Mouse (Mus musculus) testis, adult 2 months (tissue): ENCODE results near the gene Fam169b.

Experiments used
- CTCF ChIP-seq: fragments of 200-500 bp; IDR thresholded peaks from 2 replicates; pipeline ENCODE4 v1.5.1; 2012; ENCODE audit warnings: low read depth, mild to moderate bottlenecking, inconsistent platforms, low read length, moderate library complexity; ENCODE audit not compliant: control insufficient read depth, insufficient read depth, insufficient replicate concordance
- POLR2A ChIP-seq: fragments of 200-500 bp; IDR thresholded peaks from 2 replicates; pipeline ENCODE4 v1.6.1; 2012; ENCODE audit warnings: low read depth, mild to moderate bottlenecking, inconsistent platforms, low read length, moderate library complexity; ENCODE audit not compliant: control insufficient read depth

GRCm38 (mm10) chr7:68293997-68294789 lies 20.6 kb downstream of the Fam169b start:
- TF ChIP-seq CTCF (no peak), POLR2A (no peak)
